Mouse (Mus musculus) limb, embryonic 12.5 days (tissue): ENCODE results near the gene Zfp800. TPM values are rescaled to one million over a fixed set of nuclear protein-coding genes. Genes with fewer than 3 reads are reported as not detected.

ENCODE experiments used
- ATAC-seq: fragments of 200-750 bp; cut with Nextera tagmentation; 2 replicates; pipeline ENCODE4 v1.8.0; 2017; ENCODE audit warnings: low read depth, moderate TSS enrichment; ENCODE audit not compliant: insufficient number of reproducible peaks, insufficient read depth, low FRiP score, low TSS enrichment
- H3K27ac ChIP-seq: fragments of 300-500 bp; sonication (generic); 2 replicates; pipeline ENCODE4 v1.5.1; 2016; ENCODE audit warnings: mild to moderate bottlenecking, moderate library complexity
- H3K27me3 ChIP-seq: fragments of 300-500 bp; sonication (generic); 2 replicates; pipeline ENCODE4 v1.6.1; 2016; ENCODE audit warnings: mild to moderate bottlenecking, moderate library complexity
- H3K36me3 ChIP-seq: fragments of 300-500 bp; sonication (generic); 2 replicates; pipeline ENCODE4 v1.6.1; 2016; ENCODE audit warnings: mild to moderate bottlenecking, moderate library complexity
- H3K4me1 ChIP-seq: fragments of 300-500 bp; sonication (generic); replicated peaks from 2 replicates; pipeline ENCODE4 v1.6.1; 2016
- H3K4me2 ChIP-seq: fragments of 300-500 bp; sonication (generic); 2 replicates; pipeline ENCODE4 v1.6.1; 2016; ENCODE audit warnings: mild to moderate bottlenecking, moderate library complexity
- H3K4me3 ChIP-seq: fragments of 300-500 bp; sonication (generic); replicated peaks from 2 replicates; pipeline ENCODE4 v1.5.1; 2016; ENCODE audit warnings: mild to moderate bottlenecking
- H3K9ac ChIP-seq: fragments of 300-500 bp; sonication (generic); replicated peaks from 2 replicates; pipeline ENCODE4 v1.6.1; 2016; ENCODE audit warnings: mild to moderate bottlenecking, moderate library complexity
- H3K9me3 ChIP-seq: fragments of 300-500 bp; sonication (generic); 2 replicates; pipeline ENCODE4 v1.6.1; 2016; ENCODE audit warnings: mild to moderate bottlenecking, moderate library complexity
- WGBS: fragments of 180-500 bp; shearing (Covaris S2); methylation state at CpG from one replicate; pipeline ENCODE4 v1.1.7; 2016; 5-methylcytosine and 5-hydroxymethylcytosine counted together
- polyA plus RNA-seq: library from polyadenylated mRNA; unstranded; fragments of >200 nt; fragmentation: Nextera tagmentation; extraction: Ambion mirVana; gene quantifications from 2 replicates; pipeline ENCODE4 v1.2.1, GENCODE M21; 2016

Gene Zfp800
- polyA plus RNA-seq, 1 experiment from 2014 or later: 17.7 TPM

GRCm38 (mm10) chr6:28258440-28258839 lies 139.4 kb downstream of the Zfp800 start:
- Histone ChIP-seq H3K4me3 (no peak overlapping the region), H3K4me2 (no peak overlapping the region), H3K9ac (no peak overlapping the region), H3K4me1 (peaks cover 4% of the 10 kb centered on the region; the same call in 1 of the 2 replicates), H3K36me3 (peaks cover 30% of the 10 kb centered on the region; the same call in 1 of the 2 replicates), H3K27ac (no peak overlapping the region), H3K27me3 (peaks cover 2% of the 10 kb centered on the region; the same call in 1 of the 2 replicates), H3K9me3 (no peaks in the 10 kb centered on the region)
- ATAC-seq: no peak
- WGBS: 59% methylated on average over 1 of the region's 1 CpGs

GRCm38 (mm10) chr6:28257772-28258171 lies 140.0 kb downstream of the Zfp800 start:
- Histone ChIP-seq H3K27me3 (peaks cover under 1% of the 10 kb centered on the region; the same call in 1 of the 2 replicates), H3K4me3 (no peak overlapping the region), H3K9me3 (no peaks in the 10 kb centered on the region), H3K9ac (no peak overlapping the region), H3K4me1 (peaks cover 4% of the 10 kb centered on the region; the same call in 1 of the 2 replicates), H3K36me3 (peaks cover 34% of the 10 kb centered on the region; the same call in 1 of the 2 replicates), H3K4me2 (no peak overlapping the region), H3K27ac (no peak overlapping the region)
- no peak for ATAC-seq
- WGBS: 93% methylated on average over 1 of the region's 1 CpGs

GRCm38 (mm10) chr6:28252790-28253189 lies 145.0 kb downstream of the Zfp800 start:
- Histone ChIP-seq H3K9ac (no peak overlapping the region), H3K9me3 (no peaks in the 10 kb centered on the region), H3K36me3 (peaks cover 41% of the 10 kb centered on the region), H3K27me3 (no peaks in the 10 kb centered on the region), H3K4me1 (no peaks in the 10 kb centered on the region), H3K27ac (no peak overlapping the region), H3K4me2 (no peak overlapping the region), H3K4me3 (no peak overlapping the region)
- no peak for ATAC-seq

- peaks cover 30% of the 10 kb centered on the region for H3K36me3 ChIP-seq
- no peaks in the 10 kb centered on the region for H3K27me3 ChIP-seq
- H3K4me1 ChIP-seq: no peaks in the 10 kb centered on the region
- H3K4me3 ChIP-seq: no peak overlapping the region
- 82% methylated on average over 2 of the region's 2 CpGs for WGBS
- H3K9ac ChIP-seq: no peak overlapping the region
- ATAC-seq: no peak
- no peak overlapping the region for H3K4me2 ChIP-seq
- no peaks in the 10 kb centered on the region for H3K9me3 ChIP-seq
- no peak overlapping the region for H3K27ac ChIP-seq
Observed at GRCm38 (mm10) chr6:28248211-28248610, 149.6 kb downstream of the Zfp800 start.

- H3K27ac ChIP-seq: no peak overlapping the region
- H3K4me2 ChIP-seq: no peak overlapping the region
- ATAC-seq: no peak
- H3K9ac ChIP-seq: no peak overlapping the region
- peaks cover 15% of the 10 kb centered on the region; the same call in 1 of the 2 replicates for H3K36me3 ChIP-seq
- H3K4me3 ChIP-seq: no peak overlapping the region
- no peaks in the 10 kb centered on the region for H3K9me3 ChIP-seq
- no peaks in the 10 kb centered on the region for H3K4me1 ChIP-seq
- 90% methylated on average over 7 of the region's 7 CpGs for WGBS
- no peaks in the 10 kb centered on the region for H3K27me3 ChIP-seq
Observed at GRCm38 (mm10) chr6:28232618-28233361, 165.0 kb downstream of the Zfp800 start.

- peaks cover 15% of the 10 kb centered on the region; the same call in 1 of the 2 replicates for H3K36me3 ChIP-seq
- no peak overlapping the region for H3K9ac ChIP-seq
- 83% methylated on average over 3 of the region's 3 CpGs for WGBS
- no peak overlapping the region for H3K4me3 ChIP-seq
- no peaks in the 10 kb centered on the region for H3K27me3 ChIP-seq
- no peak overlapping the region for H3K27ac ChIP-seq
- H3K4me2 ChIP-seq: no peak overlapping the region
- H3K9me3 ChIP-seq: no peaks in the 10 kb centered on the region
- ATAC-seq: no peak
- H3K4me1 ChIP-seq: no peaks in the 10 kb centered on the region
Observed at GRCm38 (mm10) chr6:28228085-28228484, 169.7 kb downstream of the Zfp800 start.

GRCm38 (mm10) chr6:28221017-28221416 lies 176.8 kb downstream of the Zfp800 start:
- no peaks in the 10 kb centered on the region for H3K27me3 ChIP-seq
- no peaks in the 10 kb centered on the region for H3K36me3 ChIP-seq
- H3K9me3 ChIP-seq: no peaks in the 10 kb centered on the region
- H3K27ac ChIP-seq: no peak overlapping the region
- no peak overlapping the region for H3K4me3 ChIP-seq
- no peaks in the 10 kb centered on the region for H3K4me1 ChIP-seq
- no peak overlapping the region for H3K4me2 ChIP-seq
- WGBS: 89% methylated on average over 4 of the region's 4 CpGs
- no peak overlapping the region for H3K9ac ChIP-seq
- no peak for ATAC-seq

- no peak overlapping the region for H3K4me3 ChIP-seq
- H3K4me2 ChIP-seq: no peak overlapping the region
- no peaks in the 10 kb centered on the region for H3K4me1 ChIP-seq
- no peak for ATAC-seq
- no peak overlapping the region for H3K9ac ChIP-seq
- peaks cover 7% of the 10 kb centered on the region; the same call in 1 of the 2 replicates for H3K27me3 ChIP-seq
- no peaks in the 10 kb centered on the region for H3K36me3 ChIP-seq
- 84% methylated on average over 8 of the region's 8 CpGs for WGBS
- no peak overlapping the region for H3K27ac ChIP-seq
- H3K9me3 ChIP-seq: no peaks in the 10 kb centered on the region
Observed at GRCm38 (mm10) chr6:28218386-28218785, 179.4 kb downstream of the Zfp800 start.

GRCm38 (mm10) chr6:28215268-28215954 lies 182.4 kb downstream of the Zfp800 start:
- peak overlapping the region; percentile 77 for H3K9ac ChIP-seq
- peak; percentile 86 for ATAC-seq

GRCm38 (mm10) chr6:28214658-28215267 lies 183.0 kb downstream of the Zfp800 start:
- ATAC-seq: no peak; the same call in 1 of the 2 replicates
- no peak overlapping the region for H3K27ac ChIP-seq
- H3K4me1 ChIP-seq: no peaks in the 10 kb centered on the region
- H3K4me3 ChIP-seq: peak overlapping the region; percentile 59
- H3K36me3 ChIP-seq: no peaks in the 10 kb centered on the region
- H3K27me3 ChIP-seq: peaks cover 7% of the 10 kb centered on the region; the same call in 1 of the 2 replicates
- WGBS: 29% methylated on average over 13 of the region's 13 CpGs
- H3K9me3 ChIP-seq: no peaks in the 10 kb centered on the region
- H3K4me2 ChIP-seq: peak overlapping the region; percentile 72
- H3K9ac ChIP-seq: peak overlapping the region; percentile 77

More at GRCm38 (mm10) chr6:28215268-28215954, 182.4 kb downstream of the Zfp800 start:
- Histone ChIP-seq H3K4me1 (no peaks in the 10 kb centered on the region), H3K4me2 (peak overlapping the region; percentile 72), H3K4me3 (peak overlapping the region; percentile 59), H3K36me3 (no peaks in the 10 kb centered on the region), H3K9me3 (no peaks in the 10 kb centered on the region), H3K27ac (no peak overlapping the region), H3K27me3 (peaks cover 7% of the 10 kb centered on the region; the same call in 1 of the 2 replicates)
- under 1% methylated on average over 83 of the region's 87 CpGs for WGBS

- no peak overlapping the region for H3K4me3 ChIP-seq
- H3K27ac ChIP-seq: no peak overlapping the region
- no peak for ATAC-seq
- WGBS: 44% methylated on average over 4 of the region's 4 CpGs
- H3K9me3 ChIP-seq: no peaks in the 10 kb centered on the region
- no peaks in the 10 kb centered on the region for H3K36me3 ChIP-seq
- no peak overlapping the region for H3K9ac ChIP-seq
- H3K4me1 ChIP-seq: no peaks in the 10 kb centered on the region
- H3K27me3 ChIP-seq: no peaks in the 10 kb centered on the region
- H3K4me2 ChIP-seq: no peak overlapping the region
Observed at GRCm38 (mm10) chr6:28203454-28203853, 194.4 kb downstream of the Zfp800 start.
